Mouse (Mus musculus) right cerebral cortex, postnatal 25 days (tissue): ENCODE results near the gene Speer4f2.
"Not testable (repeated sequence)": the region's sequence is repeated elsewhere in the genome, so short reads cannot be mapped to it uniquely, and the experiment has no call there.

Experiments used
- DNase-seq: peaks from one replicate; pipeline ENCODE4 v3.0.0; 2022

Speer4f2 gene

DNA sequence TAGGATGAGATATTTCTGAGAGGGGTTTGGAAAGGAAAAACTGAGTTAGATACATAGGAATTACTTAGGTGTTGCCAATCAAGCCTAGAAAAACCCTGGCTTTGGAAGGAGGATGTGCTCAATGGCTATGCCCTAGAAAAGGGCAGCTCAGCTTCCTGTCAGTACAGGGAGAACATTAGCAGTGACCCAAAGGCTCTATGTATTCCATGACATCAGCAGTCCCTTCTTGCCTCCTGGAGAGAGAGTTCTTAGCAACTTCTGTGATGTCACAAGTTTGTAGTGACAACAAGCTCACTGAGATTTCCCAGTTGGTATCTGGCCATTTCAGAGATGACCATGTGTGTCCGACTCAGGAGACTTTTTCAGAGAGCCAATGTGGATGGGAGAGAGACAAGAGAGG is at the start of gene Speer4f2:
TSS of gene Speer4f2 (plus strand) at position 301 of the 400 bp plus-strand sequence.
- DNase-seq = not testable (repeated sequence)

DNA sequence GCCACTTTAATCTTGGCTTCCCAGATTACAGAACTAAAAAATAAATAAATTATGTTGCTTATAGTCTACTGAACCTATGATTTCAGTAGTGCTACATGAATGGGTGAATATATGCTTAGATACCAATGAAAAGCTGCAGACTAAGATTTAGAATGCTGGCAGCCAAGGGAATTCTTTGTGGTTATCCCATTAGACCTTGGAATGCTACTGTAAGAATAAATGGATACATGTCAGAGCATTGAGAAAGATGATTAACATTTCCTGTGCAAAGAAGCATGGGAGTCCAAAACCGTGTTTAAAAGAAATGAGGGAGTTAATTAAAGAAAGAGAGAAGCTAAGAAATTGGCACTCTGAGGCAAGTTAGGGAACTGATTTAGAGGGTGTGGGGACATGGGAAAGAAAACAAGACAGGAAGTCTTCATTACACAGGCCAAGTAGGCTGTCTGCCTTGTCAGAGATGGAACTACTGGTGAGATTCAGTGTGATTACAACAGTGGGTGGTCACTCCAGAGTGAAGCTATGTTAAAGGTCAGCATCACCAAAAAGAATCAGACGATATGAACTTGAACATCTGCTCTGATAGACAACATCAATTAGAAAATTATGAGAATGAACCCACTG is 43.9 kb upstream of the Speer4f2 start:
- no peak for DNase-seq

DNA sequence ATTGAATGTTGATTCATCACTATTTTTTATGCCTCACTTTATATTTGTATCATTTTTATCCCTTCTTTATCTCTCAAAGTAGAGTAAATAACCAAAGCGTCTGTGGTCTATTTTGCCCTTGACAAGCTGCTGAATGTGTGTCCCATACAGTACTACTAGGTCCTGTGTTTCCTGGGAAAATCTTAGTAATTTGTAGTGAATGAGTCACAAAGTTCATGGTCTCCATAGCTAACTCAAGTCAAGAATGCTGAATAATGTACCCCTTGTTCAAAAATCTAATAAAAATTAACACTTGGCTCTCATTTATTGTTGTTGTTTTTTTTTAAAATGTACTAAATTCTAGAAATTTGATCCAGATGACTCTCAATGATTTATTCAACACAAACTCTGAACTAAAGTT is 38.1 kb upstream of the Speer4f2 start:
- DNase-seq = no peak

DNA sequence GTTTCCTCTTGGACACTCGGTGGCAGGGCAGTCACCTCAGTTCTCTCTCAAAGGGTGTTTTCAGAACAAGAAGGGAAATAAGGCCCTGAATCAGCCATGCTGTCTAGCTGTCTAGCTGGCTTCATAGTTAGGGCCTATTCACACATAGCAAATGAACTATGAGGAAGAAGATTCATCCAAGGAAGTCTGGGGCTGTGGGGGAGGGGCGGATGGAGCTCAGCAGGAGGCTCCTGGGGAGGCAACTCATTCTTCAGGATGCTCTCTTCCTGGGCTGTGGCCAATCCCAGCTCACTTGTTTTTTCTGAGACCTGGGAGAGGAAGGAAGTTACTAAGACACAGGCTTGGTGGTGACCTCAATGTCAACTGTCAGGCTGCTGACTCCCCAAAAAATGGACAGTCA is 27.2 kb upstream of the Speer4f2 start:
- not testable (repeated sequence) for DNase-seq

DNA sequence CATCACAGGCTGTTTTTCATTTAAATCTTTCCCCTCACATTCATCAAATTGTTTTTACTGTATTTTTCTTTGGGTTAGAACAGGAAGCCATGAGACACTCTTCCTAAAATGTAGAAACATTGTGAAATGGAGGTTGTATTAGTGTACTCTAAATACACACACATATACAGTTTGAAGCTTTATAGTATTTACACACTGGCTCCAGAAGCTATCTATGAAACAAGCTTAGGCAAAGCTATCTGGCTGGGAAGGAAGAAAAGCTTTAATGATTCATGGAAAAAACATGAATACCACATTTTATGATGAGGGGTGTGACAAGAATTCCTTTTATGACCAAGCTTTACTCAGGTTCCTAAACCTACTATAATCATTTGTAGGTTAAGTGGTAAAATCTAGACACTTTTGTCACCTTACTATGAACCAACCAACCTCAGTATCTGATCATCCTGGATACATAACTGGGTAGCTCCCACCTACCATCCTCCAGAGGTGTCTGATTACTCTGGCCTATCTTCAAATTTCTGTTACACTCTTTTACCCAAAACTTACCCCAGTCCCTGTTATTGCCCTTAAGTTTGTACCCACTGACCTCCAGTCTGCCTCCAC is 13.5 kb upstream of the Speer4f2 start:
- DNase-seq = no peak

DNA sequence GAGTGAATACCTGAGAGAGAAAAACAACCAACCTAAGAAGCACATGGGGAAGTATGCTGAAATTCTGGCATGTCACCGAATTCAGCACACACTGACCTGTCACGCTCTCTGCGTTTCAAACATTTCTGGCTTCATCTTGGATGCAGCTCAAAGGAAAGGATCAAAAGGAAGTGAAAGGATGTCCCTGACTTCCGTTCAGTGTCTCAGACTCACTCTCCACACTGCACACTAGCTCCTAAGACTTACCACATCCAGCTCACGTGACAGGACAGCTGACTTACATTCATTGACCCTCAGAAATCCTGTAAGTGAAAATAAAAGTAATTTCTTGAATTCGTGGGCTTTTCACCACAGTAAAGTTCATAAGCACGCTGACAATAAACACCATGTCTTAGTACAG is 16.9 kb downstream of the Speer4f2 start:
- DNase-seq = no peak

DNA sequence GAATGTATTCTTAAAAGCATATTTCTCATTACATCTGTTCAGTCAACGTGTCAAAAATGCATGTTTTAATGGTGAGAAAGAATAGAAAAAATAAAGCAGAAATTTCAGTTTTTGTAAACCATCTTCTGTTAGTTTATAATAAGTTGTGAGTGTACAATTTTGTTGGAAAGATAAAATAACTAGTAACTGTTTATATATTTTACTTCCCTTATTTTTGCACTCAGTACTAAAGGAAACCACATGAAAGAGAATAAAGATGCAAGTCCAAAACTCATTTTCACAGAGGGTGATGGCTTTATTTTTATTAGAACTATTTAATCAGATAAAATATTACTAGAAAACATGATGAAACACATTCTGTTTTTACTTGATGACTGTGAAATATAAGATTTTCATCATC is 18.2 kb downstream of the Speer4f2 start:
- no peak for DNase-seq

DNA sequence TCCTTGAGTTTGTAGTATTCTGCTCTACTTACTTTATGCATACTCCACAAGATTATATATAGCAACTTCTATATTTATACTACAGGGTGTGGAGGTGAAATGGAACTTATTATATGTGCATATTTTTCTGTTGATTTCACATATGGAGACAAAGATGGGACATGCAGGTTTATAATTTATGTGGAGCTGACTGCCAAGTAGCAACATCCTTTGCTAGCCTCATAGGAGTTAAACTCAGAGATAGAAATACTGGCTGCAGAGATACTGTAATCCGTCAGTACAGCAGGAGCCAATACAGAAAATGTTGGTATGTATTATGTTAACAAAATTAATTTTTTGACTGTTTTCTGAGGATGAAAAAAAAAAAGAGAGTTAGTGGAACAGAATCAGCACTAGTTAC is 27.6 kb downstream of the Speer4f2 start:
- DNase-seq = no peak

DNA sequence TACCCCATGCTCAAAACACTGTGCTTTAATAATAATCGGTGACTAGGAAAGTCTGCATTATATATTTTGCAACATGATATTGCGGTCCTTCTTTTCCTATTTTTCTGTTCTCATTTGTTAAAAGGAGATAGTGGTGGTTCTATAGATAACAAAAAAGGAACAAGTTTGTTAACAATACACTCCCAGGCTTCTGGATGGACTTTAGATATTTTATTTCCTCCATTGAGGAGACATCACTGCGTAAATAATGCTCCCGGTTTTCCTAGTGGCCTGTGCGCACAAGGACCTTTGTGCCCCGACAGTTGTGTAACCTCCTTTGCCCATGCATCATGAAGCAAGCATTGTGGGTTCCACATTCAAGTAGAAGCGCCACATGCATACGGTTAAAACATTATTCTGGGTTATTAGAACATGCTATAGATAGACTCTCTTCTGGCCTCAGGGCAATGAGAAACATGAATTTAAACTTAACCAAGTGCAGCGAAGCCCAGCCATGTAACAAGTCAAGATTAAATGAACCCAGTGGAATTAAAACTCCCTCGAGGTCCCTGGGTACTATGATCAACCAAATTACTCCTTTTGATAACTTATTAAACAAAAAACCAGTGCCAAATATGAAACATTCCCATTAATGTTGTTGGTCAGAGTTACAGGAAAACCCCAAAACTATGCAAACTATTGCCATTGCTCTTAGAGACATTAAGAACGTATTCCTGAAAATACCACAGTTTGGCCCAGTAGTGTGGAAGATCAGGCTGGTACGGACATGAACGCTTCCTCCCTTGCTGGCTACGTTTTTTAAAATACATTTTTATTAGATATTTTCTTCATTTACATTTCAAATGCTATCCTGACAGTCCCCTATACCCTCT is 28.5 kb downstream of the Speer4f2 start:
- DNase-seq = no peak

DNA sequence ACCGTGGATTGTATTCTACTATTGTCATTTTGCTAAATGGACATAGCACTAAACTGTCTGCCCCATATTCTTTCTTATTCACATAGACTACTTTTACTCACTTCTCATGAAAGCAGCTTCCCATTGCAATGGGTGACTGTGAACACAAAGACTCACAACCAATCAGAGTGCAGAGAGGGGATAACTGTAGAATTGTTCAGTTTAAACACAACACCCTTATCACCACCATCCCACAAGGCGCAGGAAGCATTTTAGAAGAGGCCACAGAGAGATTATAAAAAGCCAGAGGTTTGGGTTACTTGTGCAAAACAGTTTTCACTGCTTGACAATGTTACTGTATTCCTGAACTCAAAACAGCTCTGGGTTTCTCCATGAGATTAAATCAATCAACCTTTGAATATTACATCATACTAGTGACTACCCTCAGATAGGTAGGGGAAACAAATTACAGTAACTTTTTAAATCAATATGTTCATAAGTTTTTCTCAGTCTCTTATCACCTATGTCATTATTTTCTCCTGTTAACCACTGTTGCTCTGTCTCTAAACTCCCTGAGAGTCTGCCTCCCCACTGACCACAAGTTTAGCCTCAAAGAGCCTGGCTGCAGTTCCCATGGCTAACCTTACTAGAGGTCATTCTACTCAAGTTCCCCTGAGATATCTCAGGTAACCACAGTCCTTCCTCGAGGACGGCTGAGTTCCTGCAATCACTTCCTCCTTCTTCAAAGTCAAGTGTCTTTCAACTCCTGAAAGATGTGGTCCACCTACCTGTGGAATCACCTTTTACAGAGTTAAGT is 29.5 kb downstream of the Speer4f2 start:
- no peak for DNase-seq

DNA sequence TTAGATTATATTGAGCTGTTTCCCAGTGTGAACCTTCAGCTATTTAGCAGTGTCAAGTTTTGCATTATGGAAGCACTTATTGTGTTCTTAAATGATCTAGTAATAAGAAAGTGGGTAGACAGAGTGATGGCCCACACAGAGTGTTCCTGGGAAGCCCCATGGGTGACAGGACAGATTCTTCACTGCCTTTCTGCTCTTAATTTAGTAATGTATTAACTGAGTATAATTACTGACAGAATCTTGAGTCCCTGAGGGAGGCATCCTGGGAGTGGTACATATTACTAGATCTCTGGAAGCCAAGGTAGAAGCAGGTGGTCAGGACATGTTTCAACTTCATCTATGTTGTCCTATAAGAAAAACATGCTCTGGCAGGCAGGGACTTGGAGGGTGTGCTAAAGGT is 30.6 kb downstream of the Speer4f2 start:
- DNase-seq = no peak

DNA sequence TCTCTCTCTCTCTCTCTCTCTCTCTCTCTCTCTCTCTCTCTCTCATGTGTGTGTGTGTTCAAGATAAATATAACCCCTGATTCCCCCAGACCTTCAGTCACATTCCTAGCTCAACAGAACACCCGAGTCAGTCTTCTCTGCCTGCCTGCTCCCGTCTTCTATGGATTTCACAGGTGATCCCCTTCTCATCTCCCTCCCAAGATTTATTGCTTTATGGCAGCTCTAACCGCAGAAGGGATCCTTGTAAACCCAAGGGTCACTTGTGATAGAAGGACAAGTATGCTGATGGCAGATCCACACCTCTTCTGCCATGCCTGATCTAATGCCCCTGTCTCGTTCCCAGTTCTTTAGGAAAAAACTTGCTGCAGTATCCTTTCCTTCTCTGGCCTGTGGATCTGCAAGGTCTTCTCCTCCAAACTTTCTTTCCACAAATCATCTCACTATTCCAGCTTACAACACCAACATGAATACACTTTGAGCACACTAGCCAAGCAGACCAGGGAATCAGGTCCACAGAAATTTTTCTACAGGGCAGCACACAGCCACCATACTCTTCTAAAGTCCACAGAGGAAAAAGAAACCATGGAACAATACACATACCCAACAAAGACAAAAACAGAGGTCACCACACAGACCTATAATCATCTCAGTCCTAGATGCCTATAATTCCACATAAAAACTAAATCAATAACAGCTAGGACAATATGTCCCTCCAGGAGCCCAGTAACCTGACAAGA is 36.1 kb downstream of the Speer4f2 start:
- no peak for DNase-seq

DNA sequence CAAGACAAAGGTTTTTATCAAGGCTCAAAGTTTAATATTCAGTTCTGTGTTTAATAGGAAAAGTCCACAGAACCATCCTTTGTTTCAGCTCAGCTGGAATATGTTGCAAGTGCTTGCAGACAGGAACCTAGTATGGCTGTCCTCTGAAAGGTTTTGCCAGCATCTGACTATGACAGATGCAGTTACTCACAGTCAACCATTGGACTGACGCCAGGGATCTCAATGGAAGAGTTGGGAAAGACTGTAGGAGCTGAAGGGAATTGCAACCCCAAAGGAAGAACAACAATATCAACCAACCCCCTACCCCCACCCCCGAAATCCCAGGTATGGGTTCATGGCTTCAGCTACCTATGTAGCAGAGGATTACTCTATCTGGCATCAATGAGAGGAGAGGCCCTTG is 44.2 kb downstream of the Speer4f2 start:
- no peak for DNase-seq

DNA sequence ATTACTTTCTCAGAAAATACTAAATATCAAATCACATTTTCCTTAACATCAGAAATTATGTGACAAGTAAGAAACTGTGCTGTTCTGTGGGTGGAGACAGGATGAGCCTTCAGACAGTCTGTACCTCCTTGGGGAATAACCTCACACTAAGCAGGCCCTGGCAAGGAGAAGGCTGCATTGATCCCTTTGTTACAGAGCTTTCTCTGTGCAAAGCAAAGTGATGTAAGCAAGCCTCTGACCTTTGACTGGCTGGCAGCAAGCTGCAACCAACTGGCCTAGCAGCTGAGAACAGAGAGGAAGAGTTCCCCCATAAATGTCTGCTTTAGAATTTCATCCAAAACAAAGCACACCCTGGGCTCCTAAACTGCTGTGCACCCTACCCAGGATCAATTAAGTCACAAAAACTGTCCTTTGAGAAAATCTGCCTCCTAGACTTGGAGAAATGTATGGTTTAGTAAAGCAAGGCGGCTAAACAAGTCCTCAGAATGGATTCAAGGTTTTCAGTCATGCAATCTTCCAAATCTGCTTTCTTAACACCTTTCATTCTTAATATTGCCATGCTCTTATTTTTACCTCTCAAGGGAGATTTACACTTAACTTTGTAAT is 46.3 kb downstream of the Speer4f2 start:
- no peak for DNase-seq

DNA sequence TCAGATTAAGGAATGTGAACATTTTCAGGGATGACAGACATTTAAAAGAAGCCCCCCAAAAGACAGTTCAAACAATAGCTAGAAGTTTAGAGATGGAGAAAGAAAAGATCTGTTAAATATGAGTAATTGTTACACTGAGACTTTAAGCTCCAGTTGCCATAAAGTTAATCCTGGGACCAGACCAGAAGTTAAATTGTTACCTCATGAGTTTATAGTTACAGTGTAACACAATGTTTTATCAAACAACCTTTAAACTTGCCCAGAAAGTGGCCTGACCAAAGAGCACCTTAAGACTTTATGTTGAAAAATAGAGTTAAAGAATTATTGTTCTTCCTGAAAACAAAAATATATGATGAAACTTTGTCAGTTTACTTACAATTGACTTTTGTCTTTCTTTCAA is 46.9 kb downstream of the Speer4f2 start:
- no peak for DNase-seq

DNA sequence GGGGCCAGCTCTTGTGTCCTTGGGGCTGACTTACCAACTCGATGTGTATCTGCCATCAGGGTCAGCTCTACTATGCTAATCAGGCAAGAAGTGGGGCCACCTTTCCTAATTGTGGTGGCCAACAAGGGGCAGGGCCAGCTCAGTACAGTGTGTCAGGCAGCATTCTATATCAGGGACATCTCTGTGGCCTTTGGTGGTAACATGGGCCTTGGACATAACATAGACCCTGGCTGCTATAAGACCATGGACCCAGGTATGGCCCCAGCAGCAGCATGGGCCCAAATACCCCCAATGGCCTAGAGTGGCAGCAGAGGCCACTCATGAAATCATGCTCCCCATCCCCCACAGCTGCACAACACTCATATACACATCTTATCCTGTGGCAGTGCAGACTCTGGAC is 49.2 kb downstream of the Speer4f2 start:
- DNase-seq = no peak

DNA sequence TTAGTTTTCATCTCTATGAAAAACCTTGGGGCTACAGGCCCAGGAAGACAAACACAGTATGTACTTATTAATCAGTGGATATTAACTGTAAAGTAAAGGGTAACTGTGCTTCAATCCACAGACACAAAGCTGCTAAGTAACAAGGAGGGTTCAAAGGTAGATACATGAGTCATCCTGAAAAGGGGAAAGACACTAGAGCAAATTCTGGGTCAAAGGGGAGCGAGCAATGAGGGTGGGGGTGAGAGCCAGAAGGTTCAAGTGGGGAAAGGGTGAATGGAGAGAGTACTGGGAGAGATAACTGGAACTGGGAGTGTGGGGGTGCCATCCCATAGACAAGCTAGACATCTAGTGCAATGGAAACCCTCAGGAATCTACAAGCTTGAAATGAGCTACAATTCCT is 54.0 kb downstream of the Speer4f2 start:
- DNase-seq = no peak
